Mouse (Mus musculus) adipocyte (in vitro differentiated cells): ENCODE data around the gene Cand2.
A peak's percentile ranks its signal among the peaks of the same experiment; 100 is the strongest.

Source experiments
- DNase-seq: peaks from one replicate; pipeline ENCODE4 v3.0.0-alpha.2; 2016; ENCODE audit warnings: low spot score

The Cand2 gene

GRCm38 (mm10) chr6:115774501-115774921, at the start of gene Cand2:
TSS of gene Cand2 (plus strand) at chr6:115774538.
- DNase-seq, result peak; percentile 46

- DNase-seq, result peak; percentile 50
Measured at GRCm38 (mm10) chr6:115727108-115727507, 47.2 kb upstream of the Cand2 start.

- no peak for DNase-seq
Measured at GRCm38 (mm10) chr6:115727570-115727969, 46.8 kb upstream of the Cand2 start.

GRCm38 (mm10) chr6:115730560-115731342, 43.6 kb upstream of the Cand2 start:
- no peak for DNase-seq

GRCm38 (mm10) chr6:115732341-115732928, 41.9 kb upstream of the Cand2 start:
- DNase-seq, result no peak

GRCm38 (mm10) chr6:115734909-115735308, 39.4 kb upstream of the Cand2 start:
- DNase-seq, result peak; percentile 36

- DNase-seq, result no peak
Measured at GRCm38 (mm10) chr6:115739056-115739455, 35.3 kb upstream of the Cand2 start.

GRCm38 (mm10) chr6:115743569-115743968, 30.8 kb upstream of the Cand2 start:
- DNase-seq, result peak; percentile 21

GRCm38 (mm10) chr6:115746326-115746725, 28.0 kb upstream of the Cand2 start:
- no peak for DNase-seq

- no peak for DNase-seq
Measured at GRCm38 (mm10) chr6:115755536-115755935, 18.8 kb upstream of the Cand2 start.

- no peak for DNase-seq
Measured at GRCm38 (mm10) chr6:115758981-115759435, 15.3 kb upstream of the Cand2 start.

- no peak for DNase-seq
Measured at GRCm38 (mm10) chr6:115759461-115759860, 14.9 kb upstream of the Cand2 start.

GRCm38 (mm10) chr6:115760137-115760536, 14.2 kb upstream of the Cand2 start:
- no peak for DNase-seq

- no peak for DNase-seq
Measured at GRCm38 (mm10) chr6:115760982-115761381, 13.4 kb upstream of the Cand2 start.

- DNase-seq, result no peak
Measured at GRCm38 (mm10) chr6:115761995-115762756, 12.2 kb upstream of the Cand2 start, which contains the start of gene Tmem40. TSS of gene Tmem40 (minus strand) at chr6:115762410.

GRCm38 (mm10) chr6:115764179-115764578, 10.2 kb upstream of the Cand2 start:
- DNase-seq, result no peak

GRCm38 (mm10) chr6:115767357-115767756, 7.0 kb upstream of the Cand2 start:
- DNase-seq, result no peak

- DNase-seq, result no peak
Measured at GRCm38 (mm10) chr6:115768207-115768606, 6.1 kb upstream of the Cand2 start.

GRCm38 (mm10) chr6:115770059-115770670, 4.2 kb upstream of the Cand2 start:
- no peak for DNase-seq

- no peak for DNase-seq
Measured at GRCm38 (mm10) chr6:115770852-115771251, 3.5 kb upstream of the Cand2 start.

GRCm38 (mm10) chr6:115772201-115772600, 2.1 kb upstream of the Cand2 start:
- no peak for DNase-seq

- peak; percentile 32 for DNase-seq
Measured at GRCm38 (mm10) chr6:115772604-115773003, 1.7 kb upstream of the Cand2 start.
